Mouse (Mus musculus) olfactory bulb, adult 2 months (tissue): ENCODE data around the gene Thbs2.

Experiments used
- CTCF ChIP-seq: fragments of 200-500 bp; IDR thresholded peaks from 2 replicates; pipeline ENCODE4 v1.5.1; 2012; ENCODE audit warnings: low read depth, mild to moderate bottlenecking, low read length, moderate library complexity; ENCODE audit not compliant: insufficient read depth
- POLR2A ChIP-seq: fragments of 200-500 bp; IDR thresholded peaks from 2 replicates; pipeline ENCODE4 v1.6.1; 2012; ENCODE audit warnings: mild to moderate bottlenecking, low read depth, low read length, moderate library complexity; ENCODE audit not compliant: insufficient read depth

DNA sequence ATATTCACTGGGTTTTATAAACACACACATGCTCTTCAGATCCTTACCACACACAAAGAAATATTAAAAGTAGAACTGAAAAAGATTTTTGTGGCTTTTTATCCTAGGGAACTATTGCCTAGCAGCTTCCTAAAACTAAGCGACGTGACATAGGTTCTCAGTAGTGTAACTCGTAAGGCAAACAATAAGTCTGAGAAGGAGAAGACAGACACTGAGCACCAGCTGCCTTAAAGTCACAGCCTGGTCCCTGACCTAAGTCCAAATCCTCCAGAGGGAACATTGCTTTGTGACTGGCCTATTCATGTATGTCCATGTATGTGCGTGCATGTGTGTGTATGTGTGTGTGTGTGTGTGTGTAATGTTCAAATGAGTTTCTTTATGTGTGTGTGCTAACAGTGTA lies 40.3 kb upstream of the Thbs2 start:
- TF ChIP-seq CTCF (no peak), POLR2A (no peak)
